Mouse (Mus musculus): ENCODE results near the gene Bicral. TPM values are rescaled to one million over a fixed set of nuclear protein-coding genes. Genes with fewer than 3 reads are reported as not detected.

The Bicral gene
- total and polyA plus RNA-seq, 3 experiments, result 7.4 to 15.7 (median 12.3) TPM

GRCm38 (mm10) chr17:46844811-46845210, 13.5 kb downstream of the Bicral start:
- Histone ChIP-seq H3K79me2 (replicated peaks; ENCODE audit: control insufficient read depth, insufficient read depth, low read length) (peaks cover 11% of the 10 kb centered on the region), H3K9ac (ENCODE audit: low read depth, low read length) (no peak overlapping the region), H3K4me3 (no peak overlapping the region), H3K27me3 (ENCODE audit: control insufficient read depth, insufficient read depth, low read length) (no peaks in the 10 kb centered on the region), H3K27ac (no peak overlapping the region), H3K4me1 (ENCODE audit: control insufficient read depth, insufficient read depth, low read length) (peaks cover 4% of the 10 kb centered on the region; the same call in 1 of the 2 replicates), H3K36me3 (ENCODE audit: control insufficient read depth, insufficient read depth, low read length) (no peaks in the 10 kb centered on the region)
- TF ChIP-seq CTCF (IDR thresholded peaks at IDR 0.05), result no peak
- TF ChIP-seq POLR2A (IDR thresholded peaks at IDR 0.05; ENCODE audit: insufficient read depth, low read depth, low read length), result no peak
- TF ChIP-seq EP300 (IDR thresholded peaks at IDR 0.05; ENCODE audit: insufficient read depth, low read depth, low read length), result no peak
- DNase-seq, result no peak
- 71% methylated on average over 10 of the region's 10 CpGs for WGBS
- intact Hi-C loops (cut with DNase I), result no loop called here

- Histone ChIP-seq H3K4me1 (ENCODE audit: control insufficient read depth, insufficient read depth, low read length) (peaks cover 4% of the 10 kb centered on the region; the same call in 1 of the 2 replicates), H3K27ac (no peak overlapping the region), H3K79me2 (replicated peaks; ENCODE audit: control insufficient read depth, insufficient read depth, low read length) (peaks cover 11% of the 10 kb centered on the region), H3K36me3 (ENCODE audit: control insufficient read depth, insufficient read depth, low read length) (no peaks in the 10 kb centered on the region), H3K4me3 (no peak overlapping the region), H3K9ac (ENCODE audit: low read depth, low read length) (no peak overlapping the region), H3K27me3 (ENCODE audit: control insufficient read depth, insufficient read depth, low read length) (no peaks in the 10 kb centered on the region)
- 90% methylated on average over 7 of the region's 7 CpGs for WGBS
- TF ChIP-seq POLR2A (IDR thresholded peaks at IDR 0.05; ENCODE audit: insufficient read depth, low read depth, low read length), result no peak
- TF ChIP-seq EP300 (IDR thresholded peaks at IDR 0.05; ENCODE audit: insufficient read depth, low read depth, low read length), result no peak
- TF ChIP-seq CTCF (IDR thresholded peaks at IDR 0.05), result no peak
- intact Hi-C loops (cut with DNase I), result no loop called here
- no peak for DNase-seq
Measured at GRCm38 (mm10) chr17:46843716-46844115, 14.6 kb downstream of the Bicral start.

- Histone ChIP-seq H3K9ac (ENCODE audit: low read depth, low read length) (no peak overlapping the region), H3K4me1 (ENCODE audit: control insufficient read depth, insufficient read depth, low read length) (peaks cover 4% of the 10 kb centered on the region; the same call in 1 of the 2 replicates), H3K79me2 (replicated peaks; ENCODE audit: control insufficient read depth, insufficient read depth, low read length) (peaks cover 11% of the 10 kb centered on the region), H3K27ac (peak overlapping the region; percentile 28), H3K4me3 (no peak overlapping the region), H3K36me3 (ENCODE audit: control insufficient read depth, insufficient read depth, low read length) (no peaks in the 10 kb centered on the region), H3K27me3 (ENCODE audit: control insufficient read depth, insufficient read depth, low read length) (no peaks in the 10 kb centered on the region)
- TF ChIP-seq POLR2A (IDR thresholded peaks at IDR 0.05; ENCODE audit: insufficient read depth, low read depth, low read length) (0 out of 2 replicates have a peak, but pooled peaks have one; percentile 23), EP300 (IDR thresholded peaks at IDR 0.05; ENCODE audit: insufficient read depth, low read depth, low read length) (no peak), CTCF (IDR thresholded peaks at IDR 0.05) (no peak)
- intact Hi-C loops (cut with DNase I), result no loop called here
- WGBS, result 35% methylated on average over 2 of the region's 2 CpGs
- DNase-seq, result peak in 1 of 2 experiments; percentile 26
Measured at GRCm38 (mm10) chr17:46843022-46843421, 15.3 kb downstream of the Bicral start.

- WGBS, result 91% methylated on average over 10 of the region's 10 CpGs
- no peak overlapping the region for H3K27ac ChIP-seq
- intact Hi-C loops (cut with DNase I), result no loop called here
Measured at GRCm38 (mm10) chr17:46840304-46841010, 17.8 kb downstream of the Bicral start.

GRCm38 (mm10) chr17:46838396-46838920, 19.8 kb downstream of the Bicral start:
- 86% methylated on average over 7 of the region's 7 CpGs for WGBS
- H3K79me2 ChIP-seq (replicated peaks; ENCODE audit: control insufficient read depth, insufficient read depth, low read length), result peaks cover 3% of the 10 kb centered on the region; the same call in 1 of the 2 replicates
- no peak overlapping the region for H3K27ac ChIP-seq
- no peaks in the 10 kb centered on the region for H3K27me3 ChIP-seq (ENCODE audit: control insufficient read depth, insufficient read depth, low read length)
- H3K4me3 ChIP-seq, result no peak overlapping the region
- H3K36me3 ChIP-seq (ENCODE audit: control insufficient read depth, insufficient read depth, low read length), result no peaks in the 10 kb centered on the region
- H3K4me1 ChIP-seq (ENCODE audit: control insufficient read depth, insufficient read depth, low read length), result 0 out of 2 replicates have a peak, but pooled peaks cover 2% of the 10 kb centered on the region
- TF ChIP-seq POLR2A (IDR thresholded peaks at IDR 0.05; ENCODE audit: insufficient read depth, low read depth, low read length), result no peak
- TF ChIP-seq CTCF (IDR thresholded peaks at IDR 0.05), result no peak
- no peak for TF ChIP-seq EP300 (IDR thresholded peaks at IDR 0.05; ENCODE audit: insufficient read depth, low read depth, low read length)
- intact Hi-C loops (cut with DNase I), result no loop called here
- DNase-seq, result no peak
- H3K9ac ChIP-seq (ENCODE audit: low read depth, low read length), result no peak overlapping the region

More at GRCm38 (mm10) chr17:46840304-46841010, 17.8 kb downstream of the Bicral start:
- H3K36me3 ChIP-seq (ENCODE audit: control insufficient read depth, insufficient read depth, low read length), result no peaks in the 10 kb centered on the region
- no peak overlapping the region for H3K4me3 ChIP-seq
- H3K4me1 ChIP-seq (ENCODE audit: control insufficient read depth, insufficient read depth, low read length), result peaks cover 4% of the 10 kb centered on the region; the same call in 1 of the 2 replicates
- H3K79me2 ChIP-seq (replicated peaks; ENCODE audit: control insufficient read depth, insufficient read depth, low read length), result peaks cover 7% of the 10 kb centered on the region
- TF ChIP-seq EP300 (IDR thresholded peaks at IDR 0.05; ENCODE audit: insufficient read depth, low read depth, low read length), result no peak
- no peak for TF ChIP-seq POLR2A (IDR thresholded peaks at IDR 0.05; ENCODE audit: insufficient read depth, low read depth, low read length)
- TF ChIP-seq CTCF (IDR thresholded peaks at IDR 0.05), result no peak
- no peaks in the 10 kb centered on the region for H3K27me3 ChIP-seq (ENCODE audit: control insufficient read depth, insufficient read depth, low read length)
- DNase-seq, result no peak
- no peak overlapping the region for H3K9ac ChIP-seq (ENCODE audit: low read depth, low read length)

- WGBS, result 83% methylated on average over 2 of the region's 2 CpGs
- Histone ChIP-seq H3K79me2 (replicated peaks; ENCODE audit: control insufficient read depth, insufficient read depth, low read length) (peaks cover 3% of the 10 kb centered on the region; the same call in 1 of the 2 replicates), H3K4me3 (no peak overlapping the region), H3K4me1 (ENCODE audit: control insufficient read depth, insufficient read depth, low read length) (peaks cover under 1% of the 10 kb centered on the region), H3K9ac (ENCODE audit: low read depth, low read length) (no peak overlapping the region), H3K27ac (no peak overlapping the region), H3K27me3 (ENCODE audit: control insufficient read depth, insufficient read depth, low read length) (no peaks in the 10 kb centered on the region), H3K36me3 (ENCODE audit: control insufficient read depth, insufficient read depth, low read length) (no peaks in the 10 kb centered on the region)
- TF ChIP-seq POLR2A (IDR thresholded peaks at IDR 0.05; ENCODE audit: insufficient read depth, low read depth, low read length) (no peak), EP300 (IDR thresholded peaks at IDR 0.05; ENCODE audit: insufficient read depth, low read depth, low read length) (no peak), CTCF (IDR thresholded peaks at IDR 0.05) (no peak)
- DNase-seq, result no peak
- intact Hi-C loops (cut with DNase I), result no loop called here
Measured at GRCm38 (mm10) chr17:46837897-46838296, 20.4 kb downstream of the Bicral start.
